Mouse (Mus musculus) MN1 (cell line): Measurements from ENCODE around the gene D17Wsu92e.
"Not testable (repeated sequence)": the region's sequence is repeated elsewhere in the genome, so short reads cannot be mapped to it uniquely, and the experiment has no call there.

ENCODE experiments used
- DNase-seq: peaks from one replicate; pipeline ENCODE4 v3.0.0-alpha.2; 2016; ENCODE audit warnings: low spot score

Gene D17Wsu92e

GRCm38 (mm10) chr17:27820568-27821406 lies at the start of gene D17Wsu92e:
Gene D17Wsu92e, minus strand, starts transcription at chr17:27820648.
- peak; percentile 99 for DNase-seq

GRCm38 (mm10) chr17:27866737-27867136 lies 46.3 kb upstream of the D17Wsu92e start:
- DNase-seq: no peak

- DNase-seq: no peak
Measured at GRCm38 (mm10) chr17:27865461-27865860, 45.0 kb upstream of the D17Wsu92e start.

GRCm38 (mm10) chr17:27859131-27859530 lies 38.7 kb upstream of the D17Wsu92e start:
- no peak for DNase-seq

- DNase-seq: no peak
Measured at GRCm38 (mm10) chr17:27857649-27858475, 37.4 kb upstream of the D17Wsu92e start.

- peak; percentile 81 for DNase-seq
Measured at GRCm38 (mm10) chr17:27856798-27857648, 36.6 kb upstream of the D17Wsu92e start.

GRCm38 (mm10) chr17:27856265-27856797 lies 35.9 kb upstream of the D17Wsu92e start, which contains the start of gene Uhrf1bp1:
Gene Uhrf1bp1, plus strand, starts transcription at chr17:27856441.
- peak; percentile 82 for DNase-seq

- no peak for DNase-seq
Measured at GRCm38 (mm10) chr17:27851076-27851475, 30.6 kb upstream of the D17Wsu92e start.

GRCm38 (mm10) chr17:27848351-27848750 lies 27.9 kb upstream of the D17Wsu92e start:
- DNase-seq: peak; percentile 38

- peak; percentile 97 for DNase-seq
Measured at GRCm38 (mm10) chr17:27839469-27840252, 19.2 kb upstream of the D17Wsu92e start.

GRCm38 (mm10) chr17:27837850-27838249 lies 17.4 kb upstream of the D17Wsu92e start, which contains the start of gene Snrpc:
Gene Snrpc, plus strand, starts transcription at chr17:27838150.
- not testable (repeated sequence) for DNase-seq

GRCm38 (mm10) chr17:27830411-27830810 lies 10.0 kb upstream of the D17Wsu92e start:
- DNase-seq: no peak

- DNase-seq: peak; percentile 62
Measured at GRCm38 (mm10) chr17:27827511-27827910, 7.1 kb upstream of the D17Wsu92e start.

GRCm38 (mm10) chr17:27826908-27827383 lies 6.5 kb upstream of the D17Wsu92e start:
- DNase-seq: peak; percentile 79

GRCm38 (mm10) chr17:27825984-27826905 lies 5.8 kb upstream of the D17Wsu92e start:
- peak; percentile 84 for DNase-seq

- no peak for DNase-seq
Measured at GRCm38 (mm10) chr17:27825539-27825938, 5.1 kb upstream of the D17Wsu92e start.

GRCm38 (mm10) chr17:27824941-27825340 lies 4.5 kb upstream of the D17Wsu92e start:
- no peak for DNase-seq

- no peak for DNase-seq
Measured at GRCm38 (mm10) chr17:27823142-27823905, 2.9 kb upstream of the D17Wsu92e start.
